Mouse (Mus musculus) thymus, postnatal 25 days (tissue): ENCODE results near the gene Pigb.
"Not testable (repeated sequence)": the region's sequence is repeated elsewhere in the genome, so short reads cannot be mapped to it uniquely, and the experiment has no call there.

Source experiments
- DNase-seq: peaks from one replicate; pipeline ENCODE4 v3.0.0; 2022

The Pigb gene

GRCm38 (mm10) chr9:73040080-73040479 is at the start of gene Pigb:
Gene Pigb, minus strand, starts transcription at chr9:73040378.
- DNase-seq: no peak

- peak; percentile 65 for DNase-seq
Observed at GRCm38 (mm10) chr9:73089222-73089920, 49.2 kb upstream of the Pigb start.

- DNase-seq: peak; percentile 42
Observed at GRCm38 (mm10) chr9:73087581-73087980, 47.4 kb upstream of the Pigb start.

- no peak for DNase-seq
Observed at GRCm38 (mm10) chr9:73087121-73087520, 46.9 kb upstream of the Pigb start.

GRCm38 (mm10) chr9:73085845-73086244 is 45.7 kb upstream of the Pigb start:
- DNase-seq: no peak

- no peak for DNase-seq
Observed at GRCm38 (mm10) chr9:73083956-73084355, 43.8 kb upstream of the Pigb start.

- no peak for DNase-seq
Observed at GRCm38 (mm10) chr9:73082291-73083000, 42.3 kb upstream of the Pigb start.

- DNase-seq: no peak
Observed at GRCm38 (mm10) chr9:73079801-73080325, 39.7 kb upstream of the Pigb start.

GRCm38 (mm10) chr9:73079349-73079748 is 39.2 kb upstream of the Pigb start:
- DNase-seq: not testable (repeated sequence)

GRCm38 (mm10) chr9:73073169-73073568 is 33.0 kb upstream of the Pigb start:
- peak; percentile 58 for DNase-seq

- no peak for DNase-seq
Observed at GRCm38 (mm10) chr9:73072426-73072825, 32.2 kb upstream of the Pigb start.

- DNase-seq: no peak
Observed at GRCm38 (mm10) chr9:73070971-73071659, 30.9 kb upstream of the Pigb start.

- DNase-seq: no peak
Observed at GRCm38 (mm10) chr9:73068688-73069087, 28.5 kb upstream of the Pigb start.

- DNase-seq: no peak
Observed at GRCm38 (mm10) chr9:73068230-73068679, 28.1 kb upstream of the Pigb start.

GRCm38 (mm10) chr9:73067086-73067485 is 26.9 kb upstream of the Pigb start:
- DNase-seq: no peak

GRCm38 (mm10) chr9:73063621-73064290 is 23.6 kb upstream of the Pigb start:
- DNase-seq: no peak

GRCm38 (mm10) chr9:73059224-73059623 is 19.0 kb upstream of the Pigb start:
- no peak for DNase-seq

GRCm38 (mm10) chr9:73055441-73055911 is 15.3 kb upstream of the Pigb start:
- no peak for DNase-seq

- DNase-seq: no peak
Observed at GRCm38 (mm10) chr9:73050606-73051005, 10.4 kb upstream of the Pigb start.

- DNase-seq: no peak
Observed at GRCm38 (mm10) chr9:73049833-73050232, 9.7 kb upstream of the Pigb start.

- DNase-seq: no peak
Observed at GRCm38 (mm10) chr9:73048927-73049326, 8.7 kb upstream of the Pigb start.

- no peak for DNase-seq
Observed at GRCm38 (mm10) chr9:73047906-73048305, 7.7 kb upstream of the Pigb start.

GRCm38 (mm10) chr9:73045711-73046110 is 5.5 kb upstream of the Pigb start:
- DNase-seq: no peak
